Mouse (Mus musculus): ENCODE results near the gene Cdc37l1.
A peak's percentile ranks its signal among the peaks of the same experiment; 100 is the strongest.

Cdc37l1 gene

DNA sequence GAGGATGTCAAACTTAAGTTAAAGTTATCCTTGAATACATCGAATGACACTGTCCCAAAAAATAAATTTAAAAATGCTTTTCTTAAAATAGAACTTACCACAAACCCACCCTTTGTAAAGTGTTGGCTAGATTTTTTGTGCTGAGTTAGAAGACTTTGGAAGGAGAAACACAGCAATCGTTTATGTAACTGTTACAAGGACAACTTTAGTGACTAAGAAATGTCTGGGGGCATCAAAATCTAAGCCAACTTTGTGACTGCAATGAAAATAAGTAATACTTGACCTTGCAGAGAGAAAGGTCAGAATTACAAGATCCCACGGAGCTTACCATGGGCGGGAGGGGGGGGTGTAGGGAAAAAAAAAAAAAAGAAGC, 56.8 kb downstream of the Cdc37l1 start:
- peak; percentile 70 for DNase-seq (ENCODE audit: low spot score)

DNA sequence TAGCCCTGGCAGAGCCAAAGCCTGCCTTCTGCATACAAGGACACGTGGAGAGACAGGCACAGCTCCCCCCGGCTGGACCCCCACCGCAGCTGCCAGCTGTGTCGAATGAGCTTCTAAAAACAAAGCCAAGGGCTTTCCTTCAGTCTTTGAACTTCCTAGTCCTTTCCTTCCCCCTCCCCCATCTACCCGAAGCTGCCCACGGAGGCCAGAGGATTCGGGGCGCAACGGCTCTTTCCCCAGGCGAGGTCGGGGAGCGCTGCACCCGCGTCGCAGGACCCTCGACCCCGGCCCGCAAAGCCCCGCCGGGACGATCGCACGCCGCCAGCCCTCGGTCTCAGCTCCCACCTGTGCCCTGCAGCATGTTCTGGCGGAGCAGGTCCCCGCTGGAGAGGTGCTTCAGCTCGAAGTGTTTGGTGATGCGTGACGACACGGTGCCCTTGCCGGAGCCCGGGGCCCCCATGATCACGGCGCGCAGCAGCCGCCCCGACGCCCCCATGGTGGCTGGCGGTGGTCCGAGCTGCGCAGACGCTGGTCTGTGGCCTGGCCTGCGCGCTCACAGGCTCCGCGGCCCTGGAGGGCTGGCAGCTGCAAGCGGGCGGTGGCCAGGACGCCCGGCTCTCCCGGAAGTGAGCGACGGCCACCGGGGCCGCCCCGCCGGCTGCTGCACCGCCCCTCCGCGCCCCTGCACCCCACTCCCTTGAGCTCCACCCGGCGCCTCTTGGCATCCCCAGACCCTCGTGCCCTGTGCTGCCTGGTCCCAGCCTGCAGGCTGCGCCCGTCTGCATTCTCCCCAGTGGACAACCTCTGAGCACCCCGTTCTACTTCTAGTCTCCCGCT, 57.4 kb downstream of the Cdc37l1 start, which contains the start of gene Ak3:
Gene Ak3 (minus strand): TSS at position 628 of the 837 bp plus-strand sequence.
- DNase-seq (ENCODE audit: low spot score) = peak; percentile 80

DNA sequence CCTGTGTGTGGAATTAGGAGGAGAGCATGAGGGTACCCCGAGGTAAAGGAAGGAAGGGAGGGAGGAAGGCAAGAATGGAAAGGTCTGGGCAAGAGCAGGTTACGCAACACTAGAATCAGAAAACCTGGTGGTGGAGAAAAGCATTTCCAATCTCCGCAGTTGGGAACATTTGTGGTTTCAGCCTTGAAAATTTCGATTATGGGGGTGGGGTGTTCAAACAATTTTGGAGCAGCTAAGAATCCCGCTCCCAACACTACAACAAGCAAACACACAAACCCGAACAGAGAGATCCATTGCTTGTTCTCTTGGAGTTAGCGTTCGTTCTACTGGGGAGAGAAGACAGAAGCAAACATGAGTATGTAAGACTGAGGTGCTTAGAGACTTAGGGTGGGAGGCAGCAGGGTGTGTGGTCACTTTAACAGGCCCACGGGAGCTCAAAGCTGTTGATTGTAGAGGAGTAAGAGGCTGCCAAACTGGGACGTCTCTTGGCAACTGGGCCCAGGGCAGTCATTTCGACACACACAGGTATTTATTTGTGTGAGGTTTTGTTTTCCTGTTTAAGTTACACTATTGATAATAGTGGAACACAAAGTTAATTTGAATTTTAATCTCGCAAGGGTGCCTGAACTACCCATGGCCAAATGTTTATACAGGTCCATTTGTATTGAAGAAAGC, 59.4 kb downstream of the Cdc37l1 start:
- peak; percentile 59 for DNase-seq (ENCODE audit: low spot score)

DNA sequence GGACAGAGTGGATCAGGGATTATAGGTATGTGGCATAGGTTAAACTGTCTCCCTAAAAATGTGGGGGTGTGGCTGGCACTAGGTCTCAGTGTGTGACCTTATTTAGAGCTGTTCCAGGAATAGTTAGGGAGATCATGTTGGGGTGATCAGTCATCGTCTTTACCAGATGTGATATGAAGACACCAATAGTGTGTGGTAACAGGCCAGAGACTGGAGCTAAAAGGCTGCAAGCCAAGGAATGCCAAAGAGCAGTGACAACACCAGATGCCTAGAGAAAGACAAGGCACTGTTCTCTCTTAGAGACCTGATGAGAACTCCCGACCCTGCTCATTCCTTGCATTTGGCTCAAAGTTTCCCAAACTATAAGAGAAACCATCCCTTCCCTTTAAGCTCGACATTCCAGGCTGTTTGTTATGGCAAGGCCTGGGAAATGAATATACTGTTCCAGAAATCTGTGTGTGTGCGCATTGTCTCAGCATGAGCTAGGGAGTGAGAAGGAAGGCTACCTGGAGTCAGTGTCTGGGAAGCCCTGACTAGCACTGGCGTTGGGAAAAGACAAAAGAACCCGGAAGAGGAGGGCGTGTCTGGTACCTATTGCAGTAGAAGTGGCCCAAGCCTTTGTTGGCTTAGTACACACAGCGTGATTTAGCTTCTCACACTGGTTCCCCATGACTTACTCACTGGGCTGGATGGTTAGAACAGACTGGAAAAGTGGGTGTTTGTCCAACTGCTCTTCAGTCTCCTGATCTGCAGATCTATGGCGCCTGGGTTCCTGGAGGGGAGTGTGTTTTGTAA, 60.2 kb downstream of the Cdc37l1 start:
- DNase-seq (ENCODE audit: low spot score) = peak; percentile 88

DNA sequence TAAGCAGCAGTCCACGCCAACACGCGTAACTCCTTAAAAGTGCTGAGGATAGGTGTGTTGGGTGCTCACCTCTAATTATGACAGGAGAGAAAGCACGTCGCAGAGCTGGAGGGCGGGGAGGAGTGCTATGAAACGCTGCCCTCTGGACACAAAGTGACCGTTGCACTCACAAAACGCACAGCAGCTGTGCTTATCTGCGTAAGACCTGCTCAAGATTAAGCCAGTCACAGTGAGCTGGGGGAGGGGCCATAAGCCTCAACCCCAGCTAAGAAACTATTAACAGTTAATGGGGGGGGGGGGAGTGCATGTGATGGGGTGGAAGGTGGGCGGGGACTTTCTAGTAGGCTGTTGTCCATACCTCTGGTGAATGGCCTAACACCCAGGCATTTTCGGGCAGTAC, 62.6 kb downstream of the Cdc37l1 start:
- no peak for DNase-seq (ENCODE audit: low spot score)

DNA sequence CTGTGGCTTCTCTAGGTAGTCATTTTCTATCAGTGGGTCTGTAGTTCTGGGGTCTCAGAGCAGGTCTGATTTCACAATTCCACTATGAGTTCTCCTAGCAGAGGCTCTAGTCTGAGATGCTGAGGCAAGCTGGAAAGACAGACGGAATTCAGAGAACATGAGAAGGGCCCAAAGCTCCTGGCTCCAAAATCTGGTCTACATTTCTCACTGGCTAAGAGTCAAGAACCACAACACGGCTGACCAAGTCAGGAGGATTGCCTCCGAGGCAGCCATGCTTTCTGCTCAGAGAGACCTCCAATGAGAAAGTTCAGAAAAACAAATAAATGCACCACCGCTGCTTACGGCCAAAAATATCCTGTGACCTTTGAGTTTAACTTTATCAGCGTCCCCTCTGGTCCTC, 64.4 kb downstream of the Cdc37l1 start:
- no peak for DNase-seq (ENCODE audit: low spot score)

DNA sequence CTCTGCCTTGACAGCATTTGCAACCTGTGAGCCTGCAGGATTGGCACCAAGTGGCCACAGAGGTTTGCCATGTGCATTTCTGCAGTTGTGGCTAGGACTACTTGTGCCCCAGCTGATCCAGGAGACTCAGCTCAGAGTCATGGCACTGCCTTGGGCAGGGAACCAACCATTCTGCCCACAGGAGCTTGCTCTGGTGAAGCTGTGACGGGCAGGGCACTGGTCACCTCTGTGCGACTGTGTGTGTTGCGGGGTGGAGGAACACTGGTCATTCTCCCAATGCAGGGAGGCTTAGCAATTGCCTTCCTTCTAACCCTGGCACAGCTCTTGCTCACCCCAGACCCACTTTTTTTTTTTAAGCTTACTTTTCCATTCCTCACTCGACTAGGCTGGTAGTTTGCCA, 65.3 kb downstream of the Cdc37l1 start:
- DNase-seq (ENCODE audit: low spot score) = peak; percentile 58

DNA sequence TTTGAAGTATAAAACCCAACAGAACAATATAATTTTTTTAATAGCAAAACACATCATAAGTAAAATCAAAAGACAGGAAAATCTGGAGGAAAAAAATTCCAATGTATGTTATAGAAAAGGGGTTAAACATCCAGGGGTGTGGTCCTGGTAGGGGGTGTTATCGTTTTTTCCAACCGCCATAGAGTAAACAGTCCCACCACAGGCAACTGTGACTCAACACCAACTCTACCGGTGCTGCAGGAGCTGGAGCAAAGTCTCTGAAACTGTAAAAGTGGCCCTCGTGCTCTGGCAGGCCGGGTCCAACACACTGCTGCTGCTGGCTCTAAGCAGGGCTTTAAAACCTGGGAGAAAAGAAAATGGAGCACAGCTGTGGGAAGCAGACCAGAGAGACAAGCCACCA, 68.6 kb downstream of the Cdc37l1 start:
- DNase-seq (ENCODE audit: low spot score) = no peak

DNA sequence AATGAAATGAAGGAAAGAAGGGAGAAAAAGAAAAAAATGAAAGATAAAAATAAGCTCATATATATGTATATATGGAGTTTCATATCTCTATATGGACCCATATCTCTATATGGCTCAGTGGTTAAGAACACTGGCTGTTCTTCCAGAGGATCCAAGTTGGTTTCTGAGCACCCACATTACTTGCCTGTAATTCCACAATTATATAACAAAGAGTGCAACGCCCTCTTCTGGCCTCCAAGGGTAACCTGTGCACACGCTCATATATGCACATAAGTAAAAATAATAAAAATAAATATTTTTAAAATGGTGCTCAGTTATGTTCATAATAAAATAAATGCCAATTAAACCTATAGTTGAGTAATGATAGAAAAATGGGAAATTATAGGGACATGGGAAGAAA, 69.5 kb downstream of the Cdc37l1 start:
- no peak for DNase-seq (ENCODE audit: low spot score)

DNA sequence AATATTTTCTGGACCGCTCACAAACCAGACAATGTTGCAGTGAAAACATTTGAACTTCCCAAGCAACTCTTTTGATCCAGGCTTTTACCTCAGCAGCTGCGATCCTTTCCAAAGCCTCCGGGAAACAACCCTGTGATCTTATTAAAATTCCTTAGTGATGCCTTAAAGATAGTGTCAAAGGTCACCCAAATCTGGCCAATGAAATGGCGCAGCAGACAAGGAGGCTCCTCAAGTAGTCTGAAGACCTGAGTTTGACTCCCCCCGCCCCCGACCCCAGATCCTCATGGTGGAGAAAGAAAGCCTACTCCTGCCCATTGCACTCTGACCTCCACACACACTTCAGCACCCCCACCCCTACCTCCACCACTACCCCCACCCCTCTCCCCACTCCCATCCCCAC, 70.1 kb downstream of the Cdc37l1 start:
- DNase-seq (ENCODE audit: low spot score) = no peak

DNA sequence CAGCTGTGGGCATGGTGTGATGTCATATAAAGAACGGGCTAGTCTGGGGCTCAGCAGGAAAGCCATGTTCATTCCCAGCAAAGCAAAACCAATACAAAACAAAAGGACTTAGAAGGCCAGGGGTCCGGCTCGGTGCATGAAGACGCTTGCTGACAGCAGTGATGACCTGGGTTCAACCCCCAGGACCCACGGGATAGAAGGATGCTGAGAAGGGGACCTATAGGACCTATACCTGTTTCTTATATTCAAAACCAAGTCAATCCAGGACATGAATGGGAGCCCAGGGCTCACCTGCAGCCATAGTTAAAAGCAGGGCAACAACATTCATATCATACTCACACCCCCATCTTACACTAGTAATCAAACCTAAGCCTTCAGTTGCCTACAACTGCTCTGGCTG, 72.9 kb downstream of the Cdc37l1 start:
- DNase-seq (ENCODE audit: low spot score) = no peak

DNA sequence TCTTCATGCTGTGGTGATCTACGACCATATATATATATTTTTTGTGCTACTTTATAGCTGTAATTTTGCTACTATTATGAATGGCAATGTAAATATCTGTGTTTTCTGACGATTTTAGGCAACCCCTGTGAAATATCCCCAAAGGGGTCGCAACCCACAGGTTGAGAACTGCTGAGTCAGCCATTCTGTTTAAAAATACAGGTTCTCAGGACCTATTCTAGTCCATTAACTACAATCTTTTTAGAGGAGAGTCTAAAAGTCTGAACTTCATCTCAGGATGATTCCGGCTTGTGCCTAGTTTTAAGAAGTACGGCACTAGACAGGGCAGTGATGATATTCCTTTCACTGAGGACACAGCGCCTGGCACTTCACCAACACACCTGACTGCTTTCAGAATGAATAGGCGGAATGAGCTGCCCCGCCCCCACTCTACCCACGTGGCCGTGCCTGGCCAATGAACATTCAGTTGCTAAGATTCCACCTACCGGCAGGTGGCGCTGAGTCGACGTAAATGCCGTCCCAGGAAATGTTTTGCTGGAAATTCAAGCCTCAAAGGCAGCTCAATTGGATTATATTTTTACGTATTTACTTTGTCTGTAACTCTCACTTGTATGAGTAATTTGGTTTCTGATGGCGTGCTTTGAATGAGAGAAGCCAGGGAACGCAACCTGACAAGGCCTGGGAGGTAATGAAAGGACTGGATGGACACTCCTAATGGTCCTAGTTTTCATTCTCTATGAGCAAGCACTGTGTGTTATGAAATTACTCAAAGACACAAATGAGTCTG, 73.6 kb downstream of the Cdc37l1 start:
- DNase-seq (ENCODE audit: low spot score) = peak; percentile 97

DNA sequence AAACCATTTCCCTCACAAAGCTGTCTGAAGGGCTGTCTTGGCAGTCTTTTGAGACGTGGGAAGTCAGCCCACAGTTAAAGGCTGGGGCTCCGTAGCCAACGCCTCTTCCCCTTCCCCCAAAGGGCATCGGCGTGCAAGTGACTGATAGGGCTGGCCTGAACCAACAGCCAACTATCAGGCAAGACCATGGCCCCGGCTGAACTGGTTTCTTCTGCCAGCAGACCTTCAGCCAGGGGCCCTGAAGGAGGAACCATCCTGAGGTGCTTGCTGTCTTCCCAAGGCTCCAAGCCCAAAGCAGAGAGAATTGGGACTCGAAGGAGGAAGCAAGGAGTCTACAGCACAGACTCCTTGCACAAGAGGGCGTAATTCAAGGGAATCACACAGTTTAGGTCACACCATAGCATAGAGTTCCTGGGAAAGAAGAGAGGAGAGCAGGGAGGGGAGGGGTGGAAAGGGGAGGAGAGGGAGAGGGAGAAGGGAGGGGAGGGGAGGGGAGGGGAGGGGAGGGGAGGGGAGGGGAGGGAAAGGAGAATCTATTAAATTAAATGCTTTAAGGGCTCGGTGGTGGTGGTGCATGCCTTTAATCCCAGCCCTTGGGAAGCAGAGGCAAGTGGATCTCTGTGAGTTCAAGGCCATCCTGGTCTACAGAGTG, 74.4 kb downstream of the Cdc37l1 start:
- peak; percentile 77 for DNase-seq (ENCODE audit: low spot score)

DNA sequence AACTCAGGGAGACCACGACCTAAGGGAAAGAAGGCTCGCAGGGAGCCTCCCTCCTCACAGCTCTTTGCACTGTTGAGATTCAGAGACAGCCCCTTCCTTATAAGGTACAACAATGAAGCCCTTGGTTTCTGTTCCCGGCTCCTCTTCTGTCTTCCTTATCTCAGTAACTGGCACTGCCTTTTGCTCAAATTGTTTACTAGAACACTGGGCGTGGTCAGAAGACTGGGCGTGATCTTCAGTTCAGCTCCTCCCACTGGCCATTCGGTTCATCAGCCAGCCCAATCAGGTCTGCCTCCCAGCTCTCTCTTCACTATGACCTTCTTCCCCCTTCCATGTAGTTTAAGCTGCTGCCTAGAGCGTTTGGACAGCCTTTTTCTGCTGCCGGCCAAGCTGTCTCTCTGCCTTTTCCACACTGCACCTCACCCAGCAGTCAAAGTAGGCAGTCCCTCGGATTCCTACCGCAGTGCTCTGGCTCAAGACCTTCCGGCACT, 76.9 kb downstream of the Cdc37l1 start:
- peak; percentile 85 for DNase-seq (ENCODE audit: low spot score)

DNA sequence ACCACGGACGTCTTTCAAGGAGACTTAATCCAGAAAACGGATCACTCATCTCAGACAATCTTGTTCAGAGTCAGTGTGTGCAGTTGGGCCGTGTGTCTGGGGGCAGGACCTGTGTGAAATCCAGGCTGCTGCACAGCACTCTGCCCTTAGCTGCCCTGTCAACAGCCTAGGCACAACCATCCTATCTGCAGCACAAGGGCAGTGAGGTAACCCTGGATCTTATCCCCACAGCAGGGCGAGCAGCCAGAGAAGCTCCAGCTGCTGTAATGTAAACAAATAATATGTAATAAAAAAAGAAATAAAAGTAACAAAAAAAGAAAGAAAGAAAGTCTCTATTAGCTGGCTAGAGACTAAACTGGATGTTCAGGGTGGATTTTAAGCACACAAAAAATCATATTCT, 79.0 kb downstream of the Cdc37l1 start:
- peak; percentile 48 for DNase-seq (ENCODE audit: low spot score)

DNA sequence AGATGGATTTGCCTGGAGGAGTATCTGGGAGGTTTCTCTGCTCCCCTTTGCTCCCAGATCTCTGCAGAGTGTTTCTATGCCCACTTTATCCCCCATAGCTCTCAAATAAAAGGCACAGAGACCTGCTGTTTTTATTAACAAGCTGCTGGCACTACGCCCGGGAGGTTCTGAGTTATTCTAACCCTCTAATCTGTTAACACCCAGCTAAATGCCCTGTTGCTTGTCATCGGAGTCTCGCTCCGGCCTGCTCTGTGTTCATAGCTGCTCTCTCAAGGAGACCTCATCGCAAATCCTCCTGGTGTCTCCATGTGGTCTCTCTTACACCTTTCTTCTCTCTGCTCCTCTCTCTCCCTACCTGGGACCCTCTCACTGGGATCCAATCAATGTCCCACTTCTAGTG, 84.7 kb downstream of the Cdc37l1 start:
- DNase-seq (ENCODE audit: low spot score) = no peak
